Mouse (Mus musculus) lung, embryonic 15.5 days (tissue): ENCODE measurements at regions not wholly inside any gene's neighbourhood (a gene's known extent, or its start where the extent isn't known, plus 50 kb on each side); places are given as distances from the start of the nearest gene placed in this dataset.

Experiments used
- ATAC-seq: fragments of 200-750 bp; cut with Nextera tagmentation; 2 replicates; pipeline ENCODE4 v1.8.0; 2017; ENCODE audit warnings: moderate number of reproducible peaks, borderline replicate concordance; ENCODE audit not compliant: low FRiP score, low TSS enrichment; ENCODE audit errors: extremely low read depth
- H3K27ac ChIP-seq: fragments of 300-500 bp; sonication (generic); 2 replicates; pipeline ENCODE4 v1.5.1; 2015; ENCODE audit warnings: moderate library complexity, mild to moderate bottlenecking, inconsistent platforms
- H3K27me3 ChIP-seq: fragments of 300-500 bp; sonication (generic); 2 replicates; pipeline ENCODE4 v1.6.1; 2015; ENCODE audit warnings: inconsistent platforms
- H3K36me3 ChIP-seq: fragments of 300-500 bp; sonication (generic); 2 replicates; pipeline ENCODE4 v1.6.1; 2015; ENCODE audit warnings: inconsistent platforms
- H3K4me1 ChIP-seq: fragments of 300-500 bp; sonication (generic); 2 replicates; pipeline ENCODE4 v1.6.1; 2015; ENCODE audit warnings: inconsistent platforms
- H3K4me2 ChIP-seq: fragments of 300-500 bp; sonication (generic); 2 replicates; pipeline ENCODE4 v1.6.1; 2015; ENCODE audit warnings: inconsistent platforms, mild to moderate bottlenecking, moderate library complexity
- H3K4me3 ChIP-seq: fragments of 300-500 bp; sonication (generic); 2 replicates; pipeline ENCODE4 v1.5.1; 2015; ENCODE audit warnings: mild to moderate bottlenecking, inconsistent platforms
- H3K9ac ChIP-seq: fragments of 300-500 bp; sonication (generic); 2 replicates; pipeline ENCODE4 v1.6.1; 2015; ENCODE audit warnings: inconsistent platforms
- H3K9me3 ChIP-seq: fragments of 300-500 bp; sonication (generic); 2 replicates; pipeline ENCODE4 v1.6.1; 2016; ENCODE audit warnings: inconsistent platforms
- WGBS: fragments of 180-500 bp; shearing (Covaris S2); methylation state at CpG from one replicate; pipeline ENCODE4 v1.1.7; 2015; 5-methylcytosine and 5-hydroxymethylcytosine counted together

GRCm38 (mm10) chr2:174008350-174009218 lies 67.5 kb upstream of the Stx16 start:
- 42% methylated on average over 19 of the region's 19 CpGs for WGBS
- Histone ChIP-seq H3K27ac (peak overlapping the region; percentile 41; the same call in 1 of the 2 replicates), H3K27me3 (no peaks in the 10 kb centered on the region), H3K4me2 (no peak overlapping the region), H3K9me3 (no peaks in the 10 kb centered on the region), H3K36me3 (no peaks in the 10 kb centered on the region), H3K4me3 (no peak overlapping the region), H3K9ac (no peak overlapping the region), H3K4me1 (peaks cover 7% of the 10 kb centered on the region)
- no peak for ATAC-seq

GRCm38 (mm10) chr2:174010038-174010437 lies 66.1 kb upstream of the Stx16 start:
- Histone ChIP-seq H3K27ac (no peak overlapping the region), H3K4me3 (no peak overlapping the region), H3K36me3 (no peaks in the 10 kb centered on the region), H3K9ac (no peak overlapping the region), H3K27me3 (no peaks in the 10 kb centered on the region), H3K9me3 (no peaks in the 10 kb centered on the region), H3K4me1 (peaks cover 7% of the 10 kb centered on the region), H3K4me2 (no peak overlapping the region)
- no peak for ATAC-seq
- 63% methylated on average over 3 of the region's 3 CpGs for WGBS

GRCm38 (mm10) chr2:174011399-174011798 lies 64.7 kb upstream of the Stx16 start:
- no peak overlapping the region for H3K27ac ChIP-seq
- H3K4me3 ChIP-seq: no peak overlapping the region
- peak overlapping the region; percentile 17; the same call in 1 of the 2 replicates for H3K4me2 ChIP-seq
- peaks cover 7% of the 10 kb centered on the region for H3K4me1 ChIP-seq
- H3K9me3 ChIP-seq: no peaks in the 10 kb centered on the region
- H3K9ac ChIP-seq: no peak overlapping the region
- H3K27me3 ChIP-seq: no peaks in the 10 kb centered on the region
- 20% methylated on average over 8 of the region's 8 CpGs for WGBS
- H3K36me3 ChIP-seq: no peaks in the 10 kb centered on the region
- peak; percentile 60 for ATAC-seq

- Histone ChIP-seq H3K27ac (no peak overlapping the region), H3K27me3 (no peaks in the 10 kb centered on the region), H3K4me1 (no peaks in the 10 kb centered on the region), H3K4me2 (no peak overlapping the region), H3K9me3 (no peaks in the 10 kb centered on the region), H3K9ac (no peak overlapping the region), H3K4me3 (no peak overlapping the region), H3K36me3 (no peaks in the 10 kb centered on the region)
- 61% methylated on average over 2 of the region's 2 CpGs for WGBS
- ATAC-seq: no peak
Measured at GRCm38 (mm10) chr2:174014361-174014760, 61.7 kb upstream of the Stx16 start.

- no peak overlapping the region for H3K4me2 ChIP-seq
- WGBS: 39% methylated on average over 14 of the region's 14 CpGs
- H3K27me3 ChIP-seq: no peaks in the 10 kb centered on the region
- no peaks in the 10 kb centered on the region for H3K9me3 ChIP-seq
- ATAC-seq: no peak
- no peak overlapping the region for H3K27ac ChIP-seq
- H3K4me3 ChIP-seq: no peak overlapping the region
- no peaks in the 10 kb centered on the region for H3K4me1 ChIP-seq
- no peaks in the 10 kb centered on the region for H3K36me3 ChIP-seq
- H3K9ac ChIP-seq: no peak overlapping the region
Measured at GRCm38 (mm10) chr2:174015283-174015682, 60.8 kb upstream of the Stx16 start.

GRCm38 (mm10) chr2:174016068-174016467 lies 60.0 kb upstream of the Stx16 start:
- ATAC-seq: no peak
- Histone ChIP-seq H3K4me3 (no peak overlapping the region), H3K9me3 (no peaks in the 10 kb centered on the region), H3K27me3 (no peaks in the 10 kb centered on the region), H3K27ac (no peak overlapping the region), H3K4me2 (no peak overlapping the region), H3K36me3 (no peaks in the 10 kb centered on the region), H3K9ac (no peak overlapping the region), H3K4me1 (no peaks in the 10 kb centered on the region)
- WGBS: 77% methylated on average over 5 of the region's 5 CpGs

GRCm38 (mm10) chr2:174017042-174017441 lies 59.1 kb upstream of the Stx16 start:
- Histone ChIP-seq H3K9me3 (no peaks in the 10 kb centered on the region), H3K9ac (no peak overlapping the region), H3K4me1 (no peaks in the 10 kb centered on the region), H3K36me3 (no peaks in the 10 kb centered on the region), H3K4me2 (no peak overlapping the region), H3K4me3 (no peak overlapping the region), H3K27me3 (no peaks in the 10 kb centered on the region), H3K27ac (no peak overlapping the region)
- ATAC-seq: no peak
- 56% methylated on average over 6 of the region's 6 CpGs for WGBS

- Histone ChIP-seq H3K36me3 (no peaks in the 10 kb centered on the region), H3K4me3 (no peak overlapping the region), H3K27me3 (no peaks in the 10 kb centered on the region), H3K27ac (no peak overlapping the region), H3K9ac (no peak overlapping the region), H3K9me3 (no peaks in the 10 kb centered on the region), H3K4me2 (no peak overlapping the region), H3K4me1 (no peaks in the 10 kb centered on the region)
- no peak for ATAC-seq
- WGBS: 65% methylated on average over 3 of the region's 3 CpGs
Measured at GRCm38 (mm10) chr2:174017596-174017995, 58.5 kb upstream of the Stx16 start.

GRCm38 (mm10) chr2:174018002-174018401 lies 58.1 kb upstream of the Stx16 start:
- ATAC-seq: no peak
- H3K4me2 ChIP-seq: no peak overlapping the region
- H3K27ac ChIP-seq: no peak overlapping the region
- no peak overlapping the region for H3K9ac ChIP-seq
- H3K9me3 ChIP-seq: no peaks in the 10 kb centered on the region
- no peaks in the 10 kb centered on the region for H3K4me1 ChIP-seq
- WGBS: 43% methylated on average over 7 of the region's 7 CpGs
- H3K36me3 ChIP-seq: no peaks in the 10 kb centered on the region
- H3K4me3 ChIP-seq: no peak overlapping the region
- no peaks in the 10 kb centered on the region for H3K27me3 ChIP-seq

GRCm38 (mm10) chr2:174018986-174019385 lies 57.1 kb upstream of the Stx16 start:
- Histone ChIP-seq H3K27ac (no peak overlapping the region), H3K4me1 (no peaks in the 10 kb centered on the region), H3K9ac (no peak overlapping the region), H3K36me3 (no peaks in the 10 kb centered on the region), H3K27me3 (no peaks in the 10 kb centered on the region), H3K4me3 (no peak overlapping the region), H3K4me2 (no peak overlapping the region), H3K9me3 (no peaks in the 10 kb centered on the region)
- WGBS: 95% methylated on average over 4 of the region's 4 CpGs
- no peak for ATAC-seq

GRCm38 (mm10) chr2:174019970-174020369 lies 56.1 kb upstream of the Stx16 start:
- no peaks in the 10 kb centered on the region for H3K36me3 ChIP-seq
- ATAC-seq: no peak
- H3K27ac ChIP-seq: no peak overlapping the region
- H3K4me1 ChIP-seq: no peaks in the 10 kb centered on the region
- WGBS: 81% methylated on average over 4 of the region's 4 CpGs
- H3K27me3 ChIP-seq: no peaks in the 10 kb centered on the region
- H3K4me3 ChIP-seq: no peak overlapping the region
- no peak overlapping the region for H3K9ac ChIP-seq
- H3K9me3 ChIP-seq: no peaks in the 10 kb centered on the region
- no peak overlapping the region for H3K4me2 ChIP-seq

GRCm38 (mm10) chr2:174020447-174020846 lies 55.7 kb upstream of the Stx16 start:
- H3K4me2 ChIP-seq: no peak overlapping the region
- H3K27ac ChIP-seq: no peak overlapping the region
- H3K4me3 ChIP-seq: no peak overlapping the region
- WGBS: 46% methylated on average over 7 of the region's 7 CpGs
- H3K27me3 ChIP-seq: no peaks in the 10 kb centered on the region
- H3K4me1 ChIP-seq: no peaks in the 10 kb centered on the region
- H3K9me3 ChIP-seq: no peaks in the 10 kb centered on the region
- ATAC-seq: no peak
- no peak overlapping the region for H3K9ac ChIP-seq
- no peaks in the 10 kb centered on the region for H3K36me3 ChIP-seq
